Mouse (Mus musculus): ENCODE results near the gene Nup54. TPM values are rescaled to one million over a fixed set of nuclear protein-coding genes. Genes with fewer than 3 reads are reported as not detected.
A peak's percentile ranks its signal among the peaks of the same experiment; 100 is the strongest.

The Nup54 gene
- total and polyA plus RNA-seq, 3 experiments = 7.0 to 29.3 (median 27.3) TPM

GRCm38 (mm10) chr5:92413271-92413981, 21.6 kb downstream of the Nup54 start:
- no peak for DNase-seq

GRCm38 (mm10) chr5:92411461-92412140, 23.4 kb downstream of the Nup54 start:
- DNase-seq = no peak

DNA sequence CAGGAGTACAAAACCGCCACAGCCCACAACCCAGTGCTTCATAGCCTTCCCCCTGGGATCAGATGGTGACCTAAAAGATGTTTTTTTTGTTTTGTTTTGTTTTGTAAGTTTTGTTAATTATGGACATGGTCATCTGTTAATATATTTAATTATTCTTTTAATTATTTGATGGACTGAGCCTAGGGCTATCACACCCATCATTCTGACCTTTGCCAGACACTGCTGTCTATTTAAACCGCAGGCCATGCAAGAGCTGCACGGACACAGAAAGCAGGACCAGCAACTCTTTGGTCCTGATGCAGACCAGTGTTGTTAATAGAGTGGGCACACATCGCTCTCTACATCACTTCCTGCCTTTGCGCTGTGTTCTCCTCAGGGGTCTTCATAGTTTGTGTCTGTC, 24.5 kb downstream of the Nup54 start:
- DNase-seq = no peak

GRCm38 (mm10) chr5:92409361-92410155, 25.5 kb downstream of the Nup54 start:
- DNase-seq = peak; percentile 60

GRCm38 (mm10) chr5:92404400-92404678, 30.7 kb downstream of the Nup54 start:
- DNase-seq = no peak

- no peak for DNase-seq
Observed at GRCm38 (mm10) chr5:92403562-92404399, 31.2 kb downstream of the Nup54 start.

DNA sequence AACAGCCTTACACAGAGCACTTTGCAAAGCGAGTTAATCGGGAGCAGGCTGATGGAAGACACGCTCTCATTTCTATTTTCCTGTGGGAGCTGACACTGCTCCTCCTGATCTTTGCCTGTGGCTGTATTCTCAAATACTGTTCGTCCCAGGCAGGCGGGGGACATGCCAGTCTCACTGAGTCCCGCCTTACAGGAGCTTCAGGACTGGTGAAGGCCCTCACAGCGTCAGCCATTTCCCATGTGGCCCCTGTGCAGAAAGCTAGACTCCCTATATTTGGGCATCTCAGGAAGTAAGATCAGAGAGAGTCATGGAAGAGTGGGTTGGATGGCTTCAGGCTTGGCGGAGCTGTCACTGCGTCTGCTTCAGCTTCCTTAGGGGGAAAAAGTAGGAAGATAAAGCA, 32.2 kb downstream of the Nup54 start:
- no peak for DNase-seq

DNA sequence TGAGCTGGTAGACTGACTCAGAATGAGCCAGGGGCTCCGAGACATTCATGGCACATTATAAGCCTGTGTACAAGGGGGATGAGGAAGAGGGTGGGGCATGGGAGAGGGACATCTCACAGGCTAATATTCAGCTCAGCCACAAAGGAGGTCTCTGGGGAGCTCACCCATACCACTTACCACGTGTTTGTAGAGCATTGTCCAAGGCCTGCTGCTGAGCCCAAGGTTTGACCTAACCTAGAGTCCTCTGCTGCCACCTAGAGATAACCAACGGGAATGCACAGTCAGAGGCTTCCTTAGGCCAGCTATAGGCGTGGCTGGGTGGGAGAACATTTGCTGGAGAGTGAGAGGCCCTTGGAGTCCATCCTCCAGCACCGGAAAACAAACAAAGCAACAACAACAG, 36.9 kb downstream of the Nup54 start:
- peak; percentile 76 for DNase-seq

GRCm38 (mm10) chr5:92396476-92396875, 38.5 kb downstream of the Nup54 start:
- DNase-seq = no peak

GRCm38 (mm10) chr5:92395764-92396163, 39.3 kb downstream of the Nup54 start:
- DNase-seq = no peak

DNA sequence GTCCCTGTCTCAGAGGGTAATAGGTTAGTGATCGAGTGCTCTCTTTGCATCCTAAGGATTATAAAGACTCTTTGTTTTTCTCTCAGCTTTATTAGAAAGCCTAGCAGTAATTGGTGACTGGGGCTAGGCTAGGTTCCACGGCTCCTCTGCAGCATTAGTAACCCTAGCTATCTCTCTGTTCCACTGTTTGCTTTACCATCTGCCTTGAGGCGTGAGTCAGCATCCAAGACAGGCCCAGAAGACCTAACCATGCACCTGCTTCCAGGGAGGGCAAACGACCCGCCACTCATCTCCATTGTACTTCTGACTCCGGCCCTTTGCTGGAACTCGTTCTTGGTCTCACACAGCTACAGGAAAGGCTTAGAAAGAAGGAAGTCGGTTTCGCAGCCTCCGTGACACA, 41.2 kb downstream of the Nup54 start:
- DNase-seq = no peak

DNA sequence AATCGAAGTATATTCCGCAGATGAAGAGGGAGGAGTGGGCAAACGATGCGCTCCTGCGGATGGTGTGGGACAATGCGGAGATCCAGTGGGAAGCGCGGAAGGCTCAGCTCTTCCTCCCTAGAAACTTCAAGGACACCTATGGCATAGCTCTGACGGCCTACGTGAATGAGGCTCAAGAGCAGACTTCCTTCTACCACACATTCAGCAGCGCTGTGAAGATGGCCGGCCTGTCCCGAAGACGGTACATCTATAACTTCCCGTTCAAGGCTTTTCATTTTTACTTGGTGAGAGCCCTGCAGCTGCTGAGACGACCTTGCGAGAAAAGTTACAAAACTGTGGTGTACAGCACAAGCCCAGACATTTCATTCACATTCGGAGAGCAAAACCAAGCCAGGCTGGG, 42.5 kb downstream of the Nup54 start:
- DNase-seq = no peak

- no peak for DNase-seq
Observed at GRCm38 (mm10) chr5:92390615-92391014, 44.4 kb downstream of the Nup54 start.

DNA sequence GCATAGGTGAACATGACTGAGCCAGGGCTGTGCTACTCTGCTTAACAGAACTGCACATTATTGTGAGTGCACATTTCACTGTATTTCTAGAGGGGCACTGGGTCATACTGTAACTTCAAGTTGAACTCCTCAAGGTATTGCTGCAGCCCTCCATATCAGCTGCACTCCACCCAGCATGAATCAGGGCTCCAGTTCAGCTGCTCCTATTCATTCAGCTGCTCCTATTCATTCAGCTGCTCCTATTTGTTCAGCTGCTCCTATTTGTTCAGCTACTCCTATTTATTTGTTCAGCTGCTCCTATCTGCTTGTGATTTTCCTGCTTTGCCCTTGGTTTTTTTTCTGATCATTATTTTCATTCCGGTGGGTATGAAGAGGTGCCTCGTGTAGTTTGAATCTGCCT, 45.0 kb downstream of the Nup54 start:
- no peak for DNase-seq

- DNase-seq = peak; percentile 54
Observed at GRCm38 (mm10) chr5:92387433-92387832, 47.6 kb downstream of the Nup54 start.

GRCm38 (mm10) chr5:92386643-92387042, 48.4 kb downstream of the Nup54 start:
- peak; percentile 35 for DNase-seq

GRCm38 (mm10) chr5:92386102-92386501, 48.9 kb downstream of the Nup54 start:
- DNase-seq = no peak

DNA sequence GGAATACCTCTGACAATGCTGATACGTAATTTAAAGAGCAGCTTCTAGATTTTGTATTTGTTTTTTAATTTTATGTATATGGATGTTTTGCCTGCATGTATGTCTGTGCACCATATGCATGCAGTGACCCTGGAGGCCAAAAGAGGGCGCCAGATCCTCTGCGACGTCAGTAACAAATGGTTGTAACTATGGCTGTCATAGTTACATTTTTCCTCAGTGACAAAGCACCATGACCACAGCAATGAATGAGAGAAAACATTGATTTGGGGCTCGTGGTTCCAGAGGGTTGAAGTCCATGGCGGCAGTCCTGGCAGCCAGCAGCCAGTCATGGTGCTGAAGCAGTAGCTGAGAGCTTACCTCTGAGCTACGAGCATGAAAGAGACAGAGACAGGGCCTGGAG, 50.2 kb downstream of the Nup54 start:
- DNase-seq = peak; percentile 28

GRCm38 (mm10) chr5:92383747-92384146, 51.3 kb downstream of the Nup54 start:
- DNase-seq = no peak

DNA sequence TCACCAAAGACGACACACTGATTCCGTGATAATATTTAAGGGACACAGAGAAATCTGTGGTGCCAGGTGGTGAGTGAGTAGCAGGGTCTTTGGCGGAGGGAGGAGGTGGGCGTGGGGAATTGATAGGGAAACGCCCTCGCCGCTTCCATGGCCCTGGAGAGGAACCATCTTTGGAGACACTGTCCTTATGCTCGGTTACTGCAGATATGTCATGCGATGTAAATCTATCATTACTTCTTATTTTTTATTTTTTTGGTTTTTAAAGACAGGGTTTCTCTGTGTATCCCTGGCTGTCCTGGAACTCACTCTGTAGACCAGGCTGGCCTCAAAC, 52.7 kb downstream of the Nup54 start:
- no peak for DNase-seq

DNA sequence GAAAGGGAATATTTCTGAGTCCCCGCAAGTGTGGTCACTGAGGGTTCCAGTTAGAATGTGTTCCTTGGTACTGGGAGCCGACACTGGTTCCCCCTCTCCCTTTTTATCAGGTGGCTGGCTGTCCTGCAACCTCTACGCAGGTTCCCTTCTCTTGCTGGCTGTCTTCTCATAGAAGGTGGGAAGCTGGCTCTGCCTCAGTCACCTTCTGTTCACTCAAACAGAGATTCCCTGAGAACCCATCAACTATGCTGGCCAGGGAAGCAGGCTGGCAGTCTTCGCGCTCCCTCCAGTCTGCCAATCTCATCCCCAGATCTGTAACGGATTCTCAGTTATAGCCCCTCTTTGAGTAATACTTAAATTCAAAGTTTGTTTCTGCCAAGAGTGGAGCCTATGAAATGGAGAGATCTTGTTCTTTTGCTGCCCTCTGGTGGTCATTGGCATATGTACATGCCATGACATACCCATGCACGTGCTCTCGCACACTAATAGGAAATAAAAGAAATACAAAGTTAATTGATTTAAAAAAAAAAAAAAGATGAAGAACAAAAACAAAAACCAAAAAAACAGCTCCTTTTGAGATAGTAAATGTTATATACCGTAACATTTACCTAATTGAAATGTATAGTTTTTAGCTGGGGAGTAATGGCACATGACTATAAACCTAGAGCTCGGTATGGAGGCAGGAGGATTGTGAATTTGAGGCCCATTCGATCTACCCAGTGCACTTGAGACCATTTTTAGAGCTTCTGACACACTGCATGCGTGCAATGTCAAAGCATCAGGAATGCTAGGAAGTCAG, 53.3 kb downstream of the Nup54 start:
- peak; percentile 68 for DNase-seq

Data from adrenal gland, adult 2 months (tissue).